Mouse (Mus musculus): ENCODE data around the gene Cfp.

The Cfp gene

GRCm38 (mm10) chrX:20931364-20931763 is at the start of gene Cfp:
Gene Cfp (minus strand): TSS chrX:20931555.
- no peak for DNase-seq (ENCODE audit: low read depth, low spot score)

GRCm38 (mm10) chrX:20980901-20981300 is 49.5 kb upstream of the Cfp start:
- DNase-seq (ENCODE audit: low read depth, low spot score), result no peak

- peak; percentile 80 for DNase-seq (ENCODE audit: low read depth, low spot score)
Measured at GRCm38 (mm10) chrX:20961477-20962378, 30.4 kb upstream of the Cfp start, which contains the start of gene Uxt. Gene Uxt (minus strand): TSS chrX:20962017.

GRCm38 (mm10) chrX:20950191-20950880 is 19.0 kb upstream of the Cfp start, which contains the start of gene Elk1:
Gene Elk1 (minus strand): TSS chrX:20950608.
- DNase-seq (ENCODE audit: low read depth, low spot score), result peak; percentile 79

- peak; percentile 40 for DNase-seq (ENCODE audit: low read depth, low spot score)
Measured at GRCm38 (mm10) chrX:20946055-20946454, 14.7 kb upstream of the Cfp start.

GRCm38 (mm10) chrX:20931963-20932362 is 608 bp upstream of the Cfp start:
- DNase-seq (ENCODE audit: low read depth, low spot score), result no peak

GRCm38 (mm10) chrX:20929859-20930258 is 1.5 kb downstream of the Cfp start:
- no peak for DNase-seq (ENCODE audit: low read depth, low spot score)

GRCm38 (mm10) chrX:20924976-20925375 is 6.4 kb downstream of the Cfp start:
- no peak for DNase-seq (ENCODE audit: low read depth, low spot score)

- no peak for DNase-seq (ENCODE audit: low read depth, low spot score)
Measured at GRCm38 (mm10) chrX:20923506-20923905, 7.8 kb downstream of the Cfp start.

- no peak for DNase-seq (ENCODE audit: low read depth, low spot score)
Measured at GRCm38 (mm10) chrX:20921366-20921765, 10.0 kb downstream of the Cfp start.

- DNase-seq (ENCODE audit: low read depth, low spot score), result peak; percentile 76
Measured at GRCm38 (mm10) chrX:20920844-20921364, 10.5 kb downstream of the Cfp start, which contains the start of gene Syn1. Gene Syn1 (minus strand): TSS chrX:20921004.

GRCm38 (mm10) chrX:20920249-20920843 is 11.0 kb downstream of the Cfp start:
- DNase-seq (ENCODE audit: low read depth, low spot score), result no peak

- DNase-seq (ENCODE audit: low read depth, low spot score), result no peak
Measured at GRCm38 (mm10) chrX:20915075-20915474, 16.3 kb downstream of the Cfp start.

GRCm38 (mm10) chrX:20913726-20914125 is 17.6 kb downstream of the Cfp start:
- no peak for DNase-seq (ENCODE audit: low read depth, low spot score)

GRCm38 (mm10) chrX:20910074-20910473 is 21.3 kb downstream of the Cfp start:
- DNase-seq (ENCODE audit: low read depth, low spot score), result no peak
